Mouse (Mus musculus) ES-Bruce4 (cell line): ENCODE data around the gene Lrp8. TPM values are rescaled to one million over a fixed set of nuclear protein-coding genes. Genes with fewer than 3 reads are reported as not detected.

Experiments used
- H3K27ac ChIP-seq: 2 replicates; pipeline ENCODE4 v1.5.1; 2012; ENCODE audit warnings: low read length, inconsistent platforms; ENCODE audit not compliant: insufficient read depth
- H3K27me3 ChIP-seq: 2 replicates; pipeline ENCODE4 v1.6.1; 2012; ENCODE audit warnings: mild to moderate bottlenecking, low read length, inconsistent platforms; ENCODE audit not compliant: control insufficient read depth, poor library complexity, insufficient read depth, severe bottlenecking
- H3K36me3 ChIP-seq: 2 replicates; pipeline ENCODE4 v1.6.1; 2012; ENCODE audit warnings: inconsistent platforms, mild to moderate bottlenecking, low read length, moderate library complexity; ENCODE audit not compliant: control insufficient read depth, poor library complexity, insufficient read depth, severe bottlenecking
- H3K4me1 ChIP-seq: one replicate; pipeline ENCODE4 v1.8.1; 2011; ENCODE audit warnings: low read length; ENCODE audit not compliant: control insufficient read depth, insufficient read depth
- H3K4me3 ChIP-seq: 2 replicates; pipeline ENCODE4 v1.5.1; 2011; ENCODE audit warnings: low read depth, mild to moderate bottlenecking, low read length
- H3K9ac ChIP-seq: 2 replicates; pipeline ENCODE4 v1.6.1; 2012; ENCODE audit warnings: low read depth, mild to moderate bottlenecking, inconsistent platforms; ENCODE audit not compliant: poor library complexity, severe bottlenecking
- H3K9me3 ChIP-seq: replicated peaks from 2 replicates; pipeline ENCODE4 v1.6.1; 2012; ENCODE audit warnings: mild to moderate bottlenecking, low read length, inconsistent platforms; ENCODE audit not compliant: control insufficient read depth, poor library complexity, insufficient read depth, severe bottlenecking
- CTCF ChIP-seq: IDR thresholded peaks from one replicate; pipeline ENCODE4 v1.8.1; 2011; ENCODE audit warnings: low read depth, low read length
- EP300 ChIP-seq: IDR thresholded peaks from 2 replicates; pipeline ENCODE4 v1.6.1; 2011; ENCODE audit warnings: low read depth, low read length; ENCODE audit not compliant: insufficient read depth
- POLR2A ChIP-seq: IDR thresholded peaks from one replicate; pipeline ENCODE4 v1.8.1; 2011; ENCODE audit warnings: low read length; ENCODE audit not compliant: insufficient read depth
- polyA plus RNA-seq: library from polyadenylated mRNA; stranded (reverse); fragments of >200 nt; gene quantifications from 2 replicates; pipeline ENCODE4 v1.2.4, GENCODE M21; 2011; ENCODE audit warnings: low read depth; ENCODE audit not compliant: missing spikeins, insufficient read depth, insufficient read length

The Lrp8 gene
- polyA plus RNA-seq, 1 experiment: 26.8 TPM

DNA sequence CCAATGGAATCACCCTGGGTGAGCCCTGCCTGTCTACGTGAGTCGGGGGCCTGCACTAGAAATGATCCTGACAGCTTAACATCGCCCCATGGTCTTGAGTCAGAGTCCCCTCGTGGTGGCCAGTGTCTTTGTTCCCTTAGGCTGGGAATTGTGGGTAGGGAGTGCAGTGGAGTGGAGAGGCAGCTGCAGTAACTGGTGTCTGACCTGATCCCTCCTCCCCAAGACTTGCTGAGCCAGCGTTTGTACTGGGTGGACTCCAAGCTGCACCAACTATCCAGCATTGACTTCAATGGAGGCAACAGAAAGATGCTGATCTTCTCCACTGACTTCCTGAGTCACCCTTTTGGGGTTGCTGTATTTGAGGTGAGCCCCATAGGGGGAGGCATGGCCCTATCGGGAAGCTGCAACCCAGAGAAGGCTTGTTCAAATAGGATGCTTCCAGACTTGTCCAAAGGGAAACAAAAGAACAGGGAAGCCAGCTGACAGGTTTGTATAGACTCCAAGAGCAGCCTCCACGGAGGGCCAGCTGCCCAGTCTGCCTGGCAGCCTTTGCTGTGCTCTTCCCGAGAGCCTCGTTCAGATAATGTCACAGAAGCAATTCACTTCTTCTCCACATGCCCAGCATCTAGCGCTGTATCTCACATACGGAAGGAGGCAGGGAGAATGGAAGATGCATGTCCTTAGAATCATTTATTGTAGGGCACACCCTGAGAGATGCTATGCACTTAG is 55.1 kb downstream of the Lrp8 start:
- Histone ChIP-seq H3K4me3 (no peak overlapping the region), H3K36me3 (no peaks in the 10 kb centered on the region), H3K9ac (no peak overlapping the region), H3K27me3 (no peaks in the 10 kb centered on the region), H3K4me1 (no peaks in the 10 kb centered on the region), H3K27ac (no peak overlapping the region), H3K9me3 (no peaks in the 10 kb centered on the region)
- TF ChIP-seq EP300 (no peak), POLR2A (no peak), CTCF (no peak)

DNA sequence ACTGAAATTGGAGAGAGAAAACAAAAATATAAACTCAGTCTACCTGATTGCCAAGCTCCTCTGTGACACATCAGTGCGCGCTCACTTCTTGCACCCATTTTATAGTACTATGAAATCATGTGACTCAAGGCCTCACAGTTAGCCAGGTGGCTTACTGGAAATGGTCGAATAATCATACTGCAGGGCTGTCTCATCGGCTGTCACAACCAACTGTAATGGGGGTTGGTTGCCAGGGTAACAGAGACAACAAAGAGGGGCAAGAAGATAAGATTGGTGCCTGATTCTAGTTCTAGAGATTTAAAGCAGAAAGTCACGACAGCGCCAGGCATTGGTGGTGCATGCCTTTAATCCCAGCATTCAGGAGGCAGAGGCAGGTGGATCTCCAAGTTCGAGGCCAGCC is 56.9 kb downstream of the Lrp8 start:
- Histone ChIP-seq H3K4me3 (no peak overlapping the region), H3K9me3 (no peaks in the 10 kb centered on the region), H3K4me1 (no peaks in the 10 kb centered on the region), H3K27ac (no peak overlapping the region), H3K27me3 (no peaks in the 10 kb centered on the region), H3K36me3 (no peaks in the 10 kb centered on the region), H3K9ac (no peak overlapping the region)
- TF ChIP-seq CTCF (no peak), POLR2A (no peak), EP300 (no peak)

GRCm38 (mm10) chr4:107864866-107865265 is 62.8 kb downstream of the Lrp8 start:
- H3K4me3 ChIP-seq: no peak overlapping the region
- no peaks in the 10 kb centered on the region for H3K9me3 ChIP-seq
- no peak overlapping the region for H3K9ac ChIP-seq
- H3K27ac ChIP-seq: no peak overlapping the region
- no peaks in the 10 kb centered on the region for H3K27me3 ChIP-seq
- H3K4me1 ChIP-seq: no peaks in the 10 kb centered on the region
- TF ChIP-seq POLR2A (no peak), CTCF (no peak), EP300 (no peak)
- H3K36me3 ChIP-seq: no peaks in the 10 kb centered on the region

GRCm38 (mm10) chr4:107879254-107880050 is 77.4 kb downstream of the Lrp8 start, which contains the start of gene Magoh:
TSS of gene Magoh (plus strand) at chr4:107879755.
- H3K4me1 ChIP-seq: no peaks in the 10 kb centered on the region
- TF ChIP-seq EP300 (no peak), POLR2A (peak; percentile 64), CTCF (no peak)
- peak within 1 kb of the TSS; percentile 38 for H3K9ac ChIP-seq
- H3K27me3 ChIP-seq: no peaks in the 10 kb centered on the region
- no peaks in the 10 kb centered on the region for H3K9me3 ChIP-seq
- H3K36me3 ChIP-seq: peaks cover 24% of the 10 kb centered on the region
- H3K4me3 ChIP-seq: peak within 1 kb of the TSS; percentile 86
- H3K27ac ChIP-seq: no peak within 1 kb of the TSS

DNA sequence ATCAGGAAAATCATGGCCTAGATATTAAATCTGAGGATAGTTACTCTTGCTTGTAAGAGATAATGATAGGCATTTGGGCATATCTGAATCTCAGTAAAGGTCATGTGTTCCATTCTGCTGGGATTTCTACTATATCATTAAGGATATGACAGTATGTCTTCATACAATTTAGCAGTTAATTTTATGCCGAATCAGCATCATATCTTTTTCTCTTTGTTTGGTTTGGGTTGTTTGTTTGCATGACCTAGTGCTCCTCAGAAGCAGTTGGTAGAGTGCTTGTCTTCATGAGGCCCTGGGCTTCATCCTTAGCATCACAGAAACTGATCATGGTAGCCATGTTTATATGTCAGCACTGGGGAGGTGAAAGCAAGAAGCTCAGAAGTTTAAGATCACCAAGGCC is 79.6 kb downstream of the Lrp8 start:
- H3K9ac ChIP-seq: no peak overlapping the region
- H3K36me3 ChIP-seq: peaks cover 37% of the 10 kb centered on the region
- TF ChIP-seq EP300 (no peak), POLR2A (no peak), CTCF (no peak)
- H3K27me3 ChIP-seq: no peaks in the 10 kb centered on the region
- no peaks in the 10 kb centered on the region for H3K4me1 ChIP-seq
- H3K27ac ChIP-seq: no peak overlapping the region
- H3K4me3 ChIP-seq: no peak overlapping the region
- no peaks in the 10 kb centered on the region for H3K9me3 ChIP-seq

- Histone ChIP-seq H3K27ac (no peak overlapping the region), H3K27me3 (no peaks in the 10 kb centered on the region), H3K4me3 (no peak overlapping the region), H3K4me1 (peaks cover 2% of the 10 kb centered on the region), H3K9me3 (no peaks in the 10 kb centered on the region), H3K36me3 (peaks cover 42% of the 10 kb centered on the region), H3K9ac (no peak overlapping the region)
- TF ChIP-seq CTCF: no peak
- TF ChIP-seq POLR2A: no peak
- TF ChIP-seq EP300: no peak
Measured at GRCm38 (mm10) chr4:107886371-107886770, 84.3 kb downstream of the Lrp8 start.
